Mouse (Mus musculus) spleen, adult 2 months (tissue): ENCODE data around the gene Smtnl2.

Experiments
- CTCF ChIP-seq: fragments of 200-500 bp; IDR thresholded peaks from 2 replicates; pipeline ENCODE4 v1.5.1; 2011; ENCODE audit warnings: mild to moderate bottlenecking, inconsistent platforms; ENCODE audit not compliant: insufficient read depth, insufficient read length, insufficient replicate concordance; ENCODE audit errors: extremely low read depth
- POLR2A ChIP-seq: fragments of 200-500 bp; IDR thresholded peaks from 2 replicates; pipeline ENCODE4 v1.6.1; 2011; ENCODE audit warnings: low read depth, low read length, inconsistent platforms

DNA sequence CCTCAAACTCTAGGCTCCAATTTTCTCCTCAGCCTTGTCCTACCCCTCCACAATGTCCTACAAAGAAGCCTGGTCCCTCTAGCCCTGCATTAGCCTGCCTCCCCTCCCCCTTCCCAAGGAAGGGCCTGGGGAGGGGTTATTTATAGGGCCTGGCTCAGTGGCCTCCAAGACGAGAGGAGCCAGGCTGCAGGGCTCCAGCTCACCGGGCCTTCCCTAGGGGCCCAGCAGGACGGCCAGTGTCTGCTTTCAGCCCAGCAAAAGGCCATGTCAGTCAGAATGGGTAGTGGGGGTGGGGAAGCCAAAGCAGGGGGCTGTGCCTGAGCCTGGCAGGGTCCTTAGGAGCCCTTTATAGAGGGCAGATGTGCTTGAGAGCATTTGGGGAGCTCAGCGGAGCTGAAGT is 5.9 kb upstream of the Smtnl2 start:
- TF ChIP-seq CTCF, result no peak
- no peak for TF ChIP-seq POLR2A
